In the genomic region with DNA sequence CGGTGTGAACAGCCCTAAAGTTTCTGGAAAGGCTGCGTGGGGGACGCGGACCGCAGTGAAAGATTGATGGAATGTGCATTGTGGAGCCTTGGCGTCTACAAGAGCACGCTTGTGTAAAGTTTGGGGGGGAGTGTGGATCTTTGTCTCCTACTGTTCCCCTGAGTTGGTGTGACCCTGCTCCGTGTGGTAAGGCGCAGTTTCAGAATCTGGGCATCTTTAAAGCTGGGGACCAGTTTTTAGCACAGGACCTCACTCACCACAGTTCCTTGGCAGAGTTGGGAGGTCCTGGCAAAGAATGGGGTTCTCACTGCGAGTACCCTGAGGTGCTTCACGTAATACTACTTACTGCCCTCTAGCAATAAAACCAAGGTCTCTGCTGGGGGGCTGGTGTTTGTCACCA, we compare ENCODE assay signal across 8 mouse cellular contexts. TPM values are rescaled to one million over a fixed set of nuclear protein-coding genes. Genes with fewer than 3 reads are reported as not detected.
A peak's percentile ranks its signal among the peaks of the same experiment; 100 is the strongest.
DNase-seq lines count a peak whose midpoint lies in the region; ATAC-seq and TF ChIP-seq lines count a peak whose summit lies in the region.

No protein-coding gene starts in this region.

- intact Hi-C loops in heart, postnatal 10 days (cut with DNase I) = loop anchor here (2.0 to 5.0 kb wide), 5 partner anchors 20 to 523 kb away; no protein-coding TSS in a partner anchor

- no peaks in the 10 kb centered on the region for H3K27me3 ChIP-seq in forebrain, embryonic 16.5 days (replicated peaks; ENCODE audit: control insufficient read depth, insufficient read depth, low read length)
- H3K27me3 ChIP-seq in liver, embryonic 15.5 days = peaks cover 27% of the 10 kb centered on the region

- no peaks in the 10 kb centered on the region for H3K36me3 ChIP-seq in ES-E14 (ENCODE audit: control insufficient read depth, insufficient read depth, low read length, poor library complexity, severe bottlenecking)
- no peaks in the 10 kb centered on the region for H3K36me3 ChIP-seq in forebrain, embryonic 16.5 days (ENCODE audit: control insufficient read depth, insufficient read depth)
- H3K36me3 ChIP-seq in liver, embryonic 15.5 days (replicated peaks) = no peaks in the 10 kb centered on the region

- in situ Hi-C loops in ES-E14 (cut with MboI; ENCODE audit: low sequenced_read_pairs in 2 of 2, unreplicated experiment in 2 of 2) = no loop called here

- H3K9ac ChIP-seq in ES-E14 (ENCODE audit: insufficient read depth, low read depth, low read length, poor library complexity, severe bottlenecking) = peak overlapping the region; percentile 87
- H3K9ac ChIP-seq in forebrain, embryonic 16.5 days (replicated peaks; ENCODE audit: low read depth, low read length) = peak overlapping the region; percentile 98
- H3K9ac ChIP-seq in liver, embryonic 15.5 days = peak overlapping the region; percentile 70

- no peaks in the 10 kb centered on the region for H3K9me3 ChIP-seq in ES-E14 (ENCODE audit: control insufficient read depth, insufficient read depth, low read depth, low read length)
- H3K9me3 ChIP-seq in forebrain, embryonic 16.5 days (ENCODE audit: control insufficient read depth, low read length) = no peaks in the 10 kb centered on the region
- no peaks in the 10 kb centered on the region for H3K9me3 ChIP-seq in liver, embryonic 15.5 days (replicated peaks)

- peak; percentile 93 for DNase-seq in heart, adult 11 months
- no peak for DNase-seq in heart, postnatal 10 days
- no peak for DNase-seq in ES-E14 (ENCODE audit: low read depth, low spot score)
- DNase-seq in layer of hippocampus, adult 9-11 months = no peak
- no peak for DNase-seq in ovary, adult 18-20 months (ENCODE audit: low spot score)
- no peak for DNase-seq in right cerebral cortex, postnatal 36 days (ENCODE audit: low spot score in 2 of 2)

- WGBS in forebrain, embryonic 16.5 days = 0% methylated on average over 11 of the region's 11 CpGs
- WGBS in liver, embryonic 15.5 days (ENCODE audit: insufficient replicate concordance) = 4% methylated on average over 11 of the region's 11 CpGs

- H3K27ac ChIP-seq in ES-E14 (ENCODE audit: insufficient read depth, low read depth, low read length, poor library complexity, severe bottlenecking) = 0 out of 2 replicates have a peak overlapping the region, but pooled peaks have one; percentile 9
- peak overlapping the region; percentile 94 for H3K27ac ChIP-seq in forebrain, embryonic 16.5 days (ENCODE audit: low read length)
- 0 out of 2 replicates have a peak overlapping the region, but pooled peaks have one; percentile 70 for H3K27ac ChIP-seq in liver, embryonic 15.5 days (replicated peaks)

- H3K4me1 ChIP-seq in ES-E14 (ENCODE audit: control insufficient read depth in 2 of 2, insufficient read depth in 2 of 2, low read length in 2 of 2, poor library complexity in 1 of 2) = peaks cover 9 to 27% of the 10 kb centered on the region in 2 experiments
- peaks cover 55% of the 10 kb centered on the region for H3K4me1 ChIP-seq in forebrain, embryonic 16.5 days (replicated peaks; ENCODE audit: control insufficient read depth, insufficient read depth, low read length)
- peaks cover 34% of the 10 kb centered on the region for H3K4me1 ChIP-seq in liver, embryonic 15.5 days (replicated peaks)

- peak overlapping the region; percentile 82 to 96 for H3K4me3 ChIP-seq in ES-E14 (ENCODE audit: insufficient read depth in 1 of 2, low read depth in 1 of 2, low read length in 2 of 2, poor library complexity in 1 of 2, severe bottlenecking in 1 of 2)
- peak overlapping the region; percentile 100 for H3K4me3 ChIP-seq in forebrain, embryonic 16.5 days (replicated peaks; ENCODE audit: low read length)
- H3K4me3 ChIP-seq in liver, embryonic 15.5 days (replicated peaks) = peak overlapping the region; percentile 82

- peak overlapping the region; percentile 89 for H3K4me2 ChIP-seq in forebrain, embryonic 16.5 days (ENCODE audit: low read length)
- peak overlapping the region; percentile 94 for H3K4me2 ChIP-seq in liver, embryonic 15.5 days

- no peak for ATAC-seq in forebrain, embryonic 16.5 days
- no peak for ATAC-seq in liver, embryonic 15.5 days (ENCODE audit: insufficient read depth)

TF ChIP-seq in ES-E14, 5 proteins besides CTCF, POLR2A, EP300 and RAD21:
- TF ChIP-seq ZC3H11A (IDR thresholded peaks at IDR 0.05; ENCODE audit: borderline replicate concordance, low read depth, low read length) = no peak
- no peak for TF ChIP-seq HCFC1 (IDR thresholded peaks at IDR 0.05; ENCODE audit: borderline replicate concordance, insufficient read depth, low read length)
- no peak for TF ChIP-seq CHD2 (IDR thresholded peaks at IDR 0.05; ENCODE audit: low read depth, low read length)
- no peak for TF ChIP-seq MAFK (IDR thresholded peaks at IDR 0.05; ENCODE audit: insufficient read depth, low read depth, low read length)
- TF ChIP-seq ZNF384 (IDR thresholded peaks at IDR 0.05; ENCODE audit: low read depth, low read length) = no peak

RNA-seq across cellular contexts. Expression of gene Cemip2, which starts 1.0 kb away (rescaled TPM):
- total RNA-seq in heart, postnatal 10 days (2021) = 10 to 100 TPM; 30.1 to 31.4 TPM
- total RNA-seq in ES-E14 (2012; rRNA removed) = 75.3 and 175 TPM in 2 replicates
- polyA plus RNA-seq in forebrain, embryonic 16.5 days (2015; fragmentation: Nextera tagmentation; extraction: Ambion mirVana) = 37.2 and 37.6 TPM in 2 replicates
- 7.2 and 8.5 TPM in 2 replicates for polyA plus RNA-seq in liver, embryonic 15.5 days (2015; fragmentation: Nextera tagmentation; extraction: Ambion mirVana)

Comparison
In these comparisons a context has a peak if more than half of its experiments do, and no peak if none do; other contexts are left out.
1. H3K27ac ChIP-seq: peak in every context shown above with its lines; median percentile 94 in forebrain, embryonic 16.5 days; 70 in liver, embryonic 15.5 days; 9 in ES-E14.